Mouse (Mus musculus) frontal cortex, adult 2 months (tissue): ENCODE results near the gene Igf2bp3. TPM values are rescaled to one million over a fixed set of nuclear protein-coding genes. Genes with fewer than 3 reads are reported as not detected.
A peak's percentile ranks its signal among the peaks of the same experiment; 100 is the strongest.
"Not testable (repeated sequence)": the region's sequence is repeated elsewhere in the genome, so short reads cannot be mapped to it uniquely, and the experiment has no call there.

Experiments
- DNase-seq, 2 experiments: peaks; one replicate each; pipeline ENCODE4 v3.0.0; 2022; ENCODE audit warnings: low spot score in 1 of 2; ENCODE audit errors: extremely low spot score in 1 of 2
- polyA plus RNA-seq: library from polyadenylated mRNA; depleted of rRNA; stranded (reverse); fragments of >200 nt; gene quantifications from 2 replicates; pipeline ENCODE4 v1.2.3, GENCODE M21; 2012; rRNA removed

Gene Igf2bp3
- polyA plus RNA-seq, result 0.06 and 0.13 TPM in 2 replicates

DNA sequence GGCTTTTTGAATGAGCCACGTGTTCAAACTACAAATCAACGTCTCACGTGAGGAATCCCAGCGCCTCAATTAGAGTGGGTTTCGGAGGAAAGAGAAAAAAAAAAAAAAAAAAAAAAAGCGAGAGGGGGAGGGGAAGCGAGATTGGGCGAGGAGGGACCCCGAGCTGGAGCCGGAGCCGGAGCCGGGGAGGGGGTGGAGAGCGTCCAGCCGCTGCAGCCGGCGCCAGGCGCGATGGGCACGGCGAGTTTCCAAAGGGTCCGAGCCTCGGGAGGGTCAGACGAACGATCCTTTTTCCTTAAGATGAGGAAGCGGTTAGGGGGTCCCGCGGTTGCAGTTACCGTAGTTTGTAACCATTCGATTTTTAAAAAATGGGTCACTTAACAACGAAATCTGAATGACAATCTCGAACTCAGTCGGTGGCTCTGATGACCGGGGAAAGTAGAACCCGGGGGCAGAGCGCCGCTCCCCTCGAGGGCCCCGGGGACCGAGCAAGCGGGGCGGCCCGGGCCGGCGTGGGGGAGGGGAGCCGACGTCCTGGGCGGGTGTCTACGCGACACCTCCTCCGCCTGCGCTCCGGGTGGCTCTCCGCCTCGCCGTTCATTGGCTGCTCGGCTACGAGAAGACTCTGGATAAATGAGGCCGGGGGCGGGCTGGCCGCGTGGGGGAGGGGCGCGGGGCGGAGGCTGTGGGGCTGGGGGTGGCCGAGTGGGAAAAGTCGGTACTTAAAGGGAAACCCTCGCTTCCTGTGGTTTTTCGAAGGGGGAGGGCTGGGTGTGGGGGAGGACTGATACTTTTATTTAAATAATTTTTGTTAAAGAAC is at the start of gene Igf2bp3:
Gene Igf2bp3, minus strand, starts transcription at position 30 of the 820 bp plus-strand sequence.
- DNase-seq, result no peak

DNA sequence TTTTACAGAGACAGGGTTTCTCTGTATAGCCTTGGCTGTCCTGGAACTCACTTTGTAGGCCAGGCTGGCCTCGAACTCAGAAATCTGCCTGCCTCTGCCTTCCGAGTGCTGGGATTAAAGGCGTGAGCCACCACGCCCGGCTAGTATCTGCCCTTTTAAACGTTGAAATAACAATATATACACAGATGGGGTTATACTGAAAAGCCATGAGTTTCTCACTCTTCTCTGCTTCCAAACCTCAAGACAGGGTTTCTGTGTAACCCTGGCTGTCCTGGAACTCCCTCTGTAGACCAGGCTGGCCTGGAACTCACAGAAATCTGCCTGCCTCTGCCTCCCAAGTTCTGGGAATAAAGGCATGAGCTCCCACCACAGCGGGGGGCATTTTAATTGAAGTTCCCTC is 49.7 kb upstream of the Igf2bp3 start:
- DNase-seq, result not testable (repeated sequence)

DNA sequence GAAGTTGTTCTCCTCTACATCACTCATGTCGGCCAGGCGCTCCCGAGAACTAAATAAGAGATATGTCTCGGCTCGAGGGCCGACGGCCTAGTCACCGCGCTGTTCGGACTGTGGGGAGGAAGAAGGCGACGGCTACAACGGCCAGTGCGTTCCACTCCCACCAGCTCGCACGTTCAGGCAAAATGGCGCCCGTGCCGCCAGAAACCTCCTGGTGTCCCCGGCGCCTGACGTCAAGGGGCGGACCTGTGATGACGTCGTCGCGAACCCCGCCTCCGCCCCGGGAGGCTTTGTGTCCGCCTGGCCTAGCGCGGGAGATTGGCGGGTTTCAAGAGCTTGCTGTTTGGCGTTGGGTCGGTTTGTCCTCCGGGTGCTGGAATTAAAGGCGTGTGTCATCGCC is 49.1 kb upstream of the Igf2bp3 start, which contains the start of gene Tra2a:
Gene Tra2a, minus strand, starts transcription at position 187 of the 397 bp plus-strand sequence.
- peak; percentile 91 to 97 for DNase-seq

DNA sequence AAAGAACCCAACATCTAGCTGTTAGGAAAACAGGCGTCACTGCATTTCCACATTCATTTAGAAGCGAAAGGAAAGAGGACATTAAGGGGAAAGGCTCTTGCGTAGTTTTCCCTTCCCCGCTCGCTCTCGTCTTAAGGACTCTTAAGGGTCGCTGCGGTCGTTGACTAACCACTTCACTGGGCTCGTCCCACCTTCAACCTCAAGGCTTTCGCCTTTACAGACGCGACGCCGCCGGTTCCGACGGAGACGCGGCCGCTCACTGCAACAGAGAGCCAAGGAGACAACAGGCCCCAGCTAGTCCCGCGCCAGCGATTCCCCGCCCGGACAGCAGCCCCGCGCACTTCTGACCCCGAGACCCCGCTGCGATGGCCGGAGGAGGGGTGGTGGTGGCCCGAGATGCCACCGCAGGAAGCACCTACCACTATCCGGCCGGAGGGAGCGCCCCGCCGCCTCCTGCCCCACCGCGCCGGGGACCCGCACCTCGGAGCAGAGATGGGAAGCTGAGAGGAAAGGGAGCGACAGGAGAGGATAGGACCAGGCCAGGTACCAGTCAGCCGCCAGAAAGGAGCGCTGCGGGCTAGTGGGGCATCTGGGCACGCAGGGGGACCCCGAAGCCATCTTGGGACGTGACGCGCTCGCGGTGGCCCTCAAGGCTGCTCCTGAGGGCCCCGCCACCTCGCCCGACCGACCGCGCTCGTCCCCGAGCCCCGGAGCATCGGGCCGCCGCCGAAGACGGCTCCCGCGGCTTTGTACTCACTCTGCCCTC is 48.5 kb upstream of the Igf2bp3 start:
- peak; percentile 7 to 31 for DNase-seq

DNA sequence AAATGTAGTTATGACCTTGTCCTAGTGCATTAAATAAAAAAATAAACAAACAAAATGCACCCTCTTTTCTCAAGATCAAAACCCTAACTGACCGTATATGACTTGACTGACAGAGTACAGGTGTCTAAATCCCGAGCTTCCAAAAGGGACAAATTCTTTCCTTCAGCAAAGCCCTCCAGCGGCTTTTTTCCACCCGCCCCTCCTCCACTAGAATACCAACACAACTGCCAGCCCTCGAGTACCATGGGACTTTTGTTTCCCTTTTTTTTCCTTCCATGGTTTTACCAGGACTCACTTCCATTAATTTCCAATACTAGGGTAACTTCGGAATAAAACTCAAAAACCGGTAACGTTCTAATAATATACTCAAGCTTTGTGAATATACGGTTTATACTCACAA is 47.7 kb upstream of the Igf2bp3 start:
- no peak for DNase-seq

DNA sequence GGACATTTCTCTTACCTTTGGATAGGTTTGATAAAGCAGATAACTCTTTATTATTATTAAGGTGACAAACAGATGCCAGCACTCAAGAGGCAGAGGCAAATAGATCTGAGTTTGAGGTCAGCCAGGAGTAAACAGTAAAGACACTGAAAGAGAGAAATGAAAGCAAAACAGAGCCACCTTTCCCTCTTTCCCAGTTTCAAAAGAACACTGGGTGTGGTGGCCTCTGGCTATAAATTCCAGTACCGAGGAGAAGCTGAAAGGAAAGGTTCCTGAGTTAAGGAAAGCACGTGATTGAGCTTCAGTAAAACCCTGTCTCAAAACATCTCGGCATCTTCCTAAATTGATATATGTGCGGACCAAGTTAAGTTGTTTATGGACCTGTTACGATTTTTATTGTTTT is 45.0 kb upstream of the Igf2bp3 start:
- DNase-seq, result no peak

DNA sequence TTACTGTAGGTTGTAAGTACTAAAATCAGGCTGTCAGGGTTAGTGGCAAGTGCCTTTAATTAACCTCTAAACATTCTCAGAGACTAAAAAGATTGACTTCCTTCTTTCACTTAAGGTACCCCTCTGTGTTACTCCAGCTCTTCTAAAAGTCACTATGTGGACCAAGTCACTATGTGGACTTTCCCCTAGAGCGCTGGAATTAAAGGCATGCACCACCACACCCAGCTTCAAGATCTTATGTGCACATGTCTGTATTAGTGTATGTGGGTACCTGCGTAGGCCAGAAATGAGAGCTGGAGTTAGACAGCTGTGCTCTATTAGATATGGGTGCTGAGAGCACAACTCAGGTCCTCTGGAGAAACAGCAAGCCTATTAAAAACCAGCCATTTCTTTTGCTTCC is 43.1 kb upstream of the Igf2bp3 start:
- no peak for DNase-seq

DNA sequence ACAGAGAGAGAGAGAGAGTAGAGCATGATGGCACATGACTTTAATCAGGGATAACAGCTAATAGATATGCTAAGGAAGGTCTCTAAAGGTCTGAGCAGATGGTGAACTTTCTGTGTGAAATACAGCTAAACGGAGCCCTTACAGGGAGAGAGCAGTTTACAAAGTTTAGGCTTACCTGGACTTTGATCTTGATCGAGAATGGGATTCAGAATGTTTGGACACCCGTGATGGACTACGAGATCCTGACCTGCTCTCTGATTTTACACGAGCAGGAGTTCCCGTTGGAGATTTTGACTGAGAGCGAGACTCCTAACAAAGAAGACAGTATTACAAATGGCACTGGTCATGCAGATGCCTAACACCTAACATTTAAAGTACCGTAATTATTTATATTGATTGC is 37.5 kb upstream of the Igf2bp3 start:
- no peak for DNase-seq

DNA sequence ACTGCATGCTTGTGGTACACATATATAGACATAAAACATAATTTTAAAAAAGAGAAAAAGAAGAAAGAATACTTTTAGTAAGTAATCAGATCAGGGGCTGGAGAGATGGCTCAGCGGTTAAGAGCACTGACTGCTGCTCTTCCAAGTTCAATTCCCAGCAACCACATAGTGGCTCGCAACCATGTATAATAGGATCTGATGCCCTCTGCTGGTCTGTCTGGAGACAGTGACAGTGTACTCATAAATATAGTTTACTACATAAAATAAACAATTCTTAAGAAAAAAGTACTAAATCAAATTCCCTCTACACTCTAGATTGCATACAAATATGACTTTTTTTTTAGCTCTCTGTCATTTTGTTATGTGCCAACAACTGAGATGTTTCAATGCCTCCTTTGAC is 36.4 kb upstream of the Igf2bp3 start:
- DNase-seq, result no peak

DNA sequence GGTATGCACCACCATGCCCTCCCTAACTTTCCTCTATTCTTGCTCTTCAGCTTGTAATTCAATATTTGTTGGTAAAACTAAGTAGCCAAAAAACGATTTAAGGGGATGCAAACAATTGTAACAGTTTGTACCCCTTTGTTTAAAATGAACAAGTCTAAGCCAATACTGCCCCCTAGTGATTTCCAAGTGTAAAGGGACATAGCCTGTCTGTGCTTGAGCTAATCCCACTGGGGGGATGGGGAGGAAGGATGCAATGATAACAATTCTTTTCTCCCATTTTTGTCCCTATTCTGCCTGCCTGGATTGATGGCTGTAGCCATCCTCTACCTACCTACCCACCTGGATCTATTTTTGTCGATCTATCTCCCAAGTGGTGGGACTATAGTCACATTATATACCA is 32.5 kb upstream of the Igf2bp3 start:
- peak in 1 of 2 experiments; percentile 39 for DNase-seq

DNA sequence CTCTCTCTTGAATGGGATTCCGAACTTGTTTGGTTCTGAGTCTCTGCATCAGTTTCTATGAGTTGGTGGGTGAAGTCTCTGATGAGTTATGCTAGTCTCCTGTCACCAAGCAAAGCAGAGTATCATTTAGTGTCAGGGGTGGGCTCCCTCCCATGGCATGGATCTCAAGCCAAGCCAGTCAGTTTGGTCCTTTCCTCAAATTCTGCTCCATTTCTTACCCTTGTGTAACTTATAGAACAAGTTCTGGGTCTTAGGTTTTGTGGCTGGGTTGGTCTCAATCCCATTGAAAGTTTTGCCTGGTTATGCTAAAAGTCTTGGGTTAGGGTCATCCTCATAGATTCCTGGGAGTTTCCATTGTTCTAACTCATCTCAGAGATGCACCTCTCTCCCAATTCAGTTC is 27.6 kb upstream of the Igf2bp3 start:
- DNase-seq, result no peak

DNA sequence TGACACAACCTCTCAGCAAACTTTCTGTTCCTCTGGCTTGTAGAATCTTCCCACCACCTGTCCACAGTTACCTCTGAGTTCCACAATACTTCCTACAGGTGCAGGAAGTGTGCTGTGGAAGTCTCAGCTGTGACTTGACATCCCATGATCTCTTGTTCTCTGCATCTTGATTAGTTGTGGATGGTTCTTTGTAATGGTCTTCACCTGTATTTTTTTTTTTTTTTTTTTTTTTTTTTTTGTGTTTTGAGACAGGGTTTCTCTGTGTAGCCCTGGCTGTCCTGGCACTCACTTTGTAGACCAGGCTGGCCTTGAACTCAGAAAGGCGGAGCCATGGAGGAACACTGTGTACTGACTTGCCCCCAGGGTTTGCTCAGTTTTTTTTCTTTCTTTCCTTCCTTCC is 26.8 kb upstream of the Igf2bp3 start:
- no peak for DNase-seq

DNA sequence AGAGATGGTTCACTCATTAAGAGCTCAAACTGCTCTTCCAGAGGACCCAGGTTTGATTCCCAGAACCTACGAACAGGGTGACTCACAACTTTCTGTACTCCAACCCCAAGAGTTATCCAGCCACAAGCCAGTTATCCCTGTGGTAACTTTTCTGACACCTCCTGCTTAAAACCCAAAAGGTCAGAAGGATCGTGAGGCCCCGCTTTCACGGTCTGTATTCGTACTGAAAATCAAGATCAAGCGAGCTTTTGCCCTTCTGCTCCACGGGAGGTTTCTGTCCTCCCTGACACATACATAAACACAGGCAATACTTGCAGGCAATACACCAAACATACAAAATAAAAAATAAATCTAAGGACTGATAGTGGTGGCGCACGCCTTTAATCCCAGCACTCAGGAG is 21.6 kb upstream of the Igf2bp3 start:
- DNase-seq, result peak; percentile 100

DNA sequence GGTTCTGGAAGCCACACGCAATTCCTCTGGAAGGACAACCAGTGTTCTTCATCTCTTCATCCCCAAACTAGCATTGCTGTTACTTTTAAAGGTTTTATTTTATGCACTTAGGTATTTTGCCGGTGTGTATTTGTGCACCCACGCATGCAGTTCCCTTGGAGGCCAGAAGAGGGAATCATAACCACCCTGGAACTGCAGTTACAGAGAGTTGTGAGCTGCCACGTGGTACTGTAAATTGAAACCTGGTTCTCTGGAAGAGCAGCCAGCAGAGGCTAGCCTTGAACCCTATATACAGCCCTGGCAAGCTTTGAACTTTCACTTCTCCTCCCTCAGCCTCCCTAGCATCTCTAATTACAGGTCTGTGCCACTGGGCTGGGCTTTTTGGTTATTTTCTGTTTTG is 18.6 kb upstream of the Igf2bp3 start:
- DNase-seq, result no peak

DNA sequence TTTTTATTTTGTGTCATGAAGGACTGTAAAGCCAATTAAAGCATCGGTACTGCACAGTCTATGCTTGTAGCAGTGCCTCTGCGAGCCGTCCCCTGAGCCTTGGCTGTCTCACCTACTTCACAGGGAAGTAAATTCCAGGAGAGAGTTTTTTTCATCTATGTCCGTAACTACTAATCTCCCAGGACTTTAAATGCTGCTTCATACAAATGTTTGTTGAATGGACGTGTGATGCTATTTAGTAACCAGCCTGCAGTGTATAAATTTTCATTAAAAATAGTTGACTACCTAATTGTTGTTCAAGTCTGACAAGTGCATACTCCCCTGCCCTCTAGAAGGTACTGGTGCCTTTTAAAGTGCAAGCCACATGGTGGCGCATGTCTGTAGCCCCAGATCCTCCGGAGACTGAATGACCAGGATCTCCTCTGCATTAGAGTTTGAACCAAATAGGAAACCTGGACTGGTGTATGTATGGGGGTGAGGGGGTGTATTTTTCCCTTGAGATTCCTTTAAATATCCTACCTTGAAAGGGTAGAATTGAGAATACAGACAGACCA is 13.4 kb upstream of the Igf2bp3 start:
- DNase-seq, result no peak

DNA sequence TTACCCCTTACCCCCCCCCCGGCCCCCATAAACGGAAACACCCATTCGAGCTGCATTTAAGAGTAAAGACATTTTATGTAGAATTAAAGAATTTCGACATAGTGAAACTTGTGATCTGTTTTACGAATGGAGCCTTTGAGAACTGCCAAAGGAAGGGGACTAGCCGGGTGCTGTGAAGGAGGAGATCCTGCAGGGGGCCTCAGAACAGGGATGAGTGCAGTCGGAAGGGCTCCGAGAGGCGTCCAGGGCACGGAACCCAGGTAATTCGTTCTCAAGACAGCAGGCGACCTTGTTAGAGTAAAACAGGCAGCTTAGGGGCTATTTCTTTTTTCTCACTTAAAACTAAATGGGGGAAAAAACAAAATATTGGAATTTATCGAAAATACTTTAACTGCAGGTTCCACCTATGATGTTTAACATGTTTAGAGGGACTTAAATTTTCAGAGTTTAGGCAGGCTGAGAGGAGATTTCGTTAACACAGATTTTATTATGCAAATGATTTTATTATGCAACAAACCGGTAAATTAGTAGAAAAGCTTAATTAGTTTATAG is 12.5 kb upstream of the Igf2bp3 start:
- DNase-seq, result no peak

DNA sequence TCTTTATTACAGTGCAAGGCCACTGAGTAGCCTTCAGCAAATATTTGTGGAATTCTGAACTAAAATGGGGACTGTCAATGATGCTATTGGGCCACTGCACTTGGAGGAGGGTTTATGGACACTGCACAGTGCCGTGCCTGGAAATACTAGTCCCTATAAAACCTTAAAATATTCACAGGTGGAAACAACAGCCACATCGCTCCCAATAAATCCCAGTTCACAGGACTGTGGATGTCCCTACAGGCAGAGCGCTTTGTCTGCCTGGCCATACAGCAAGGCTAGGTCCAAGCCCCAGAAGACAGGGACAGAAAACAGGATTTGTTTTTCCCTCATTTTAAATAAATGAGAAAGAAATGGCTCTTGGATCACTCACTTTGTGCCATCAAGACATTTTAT is 11.0 kb upstream of the Igf2bp3 start:
- DNase-seq, result no peak

DNA sequence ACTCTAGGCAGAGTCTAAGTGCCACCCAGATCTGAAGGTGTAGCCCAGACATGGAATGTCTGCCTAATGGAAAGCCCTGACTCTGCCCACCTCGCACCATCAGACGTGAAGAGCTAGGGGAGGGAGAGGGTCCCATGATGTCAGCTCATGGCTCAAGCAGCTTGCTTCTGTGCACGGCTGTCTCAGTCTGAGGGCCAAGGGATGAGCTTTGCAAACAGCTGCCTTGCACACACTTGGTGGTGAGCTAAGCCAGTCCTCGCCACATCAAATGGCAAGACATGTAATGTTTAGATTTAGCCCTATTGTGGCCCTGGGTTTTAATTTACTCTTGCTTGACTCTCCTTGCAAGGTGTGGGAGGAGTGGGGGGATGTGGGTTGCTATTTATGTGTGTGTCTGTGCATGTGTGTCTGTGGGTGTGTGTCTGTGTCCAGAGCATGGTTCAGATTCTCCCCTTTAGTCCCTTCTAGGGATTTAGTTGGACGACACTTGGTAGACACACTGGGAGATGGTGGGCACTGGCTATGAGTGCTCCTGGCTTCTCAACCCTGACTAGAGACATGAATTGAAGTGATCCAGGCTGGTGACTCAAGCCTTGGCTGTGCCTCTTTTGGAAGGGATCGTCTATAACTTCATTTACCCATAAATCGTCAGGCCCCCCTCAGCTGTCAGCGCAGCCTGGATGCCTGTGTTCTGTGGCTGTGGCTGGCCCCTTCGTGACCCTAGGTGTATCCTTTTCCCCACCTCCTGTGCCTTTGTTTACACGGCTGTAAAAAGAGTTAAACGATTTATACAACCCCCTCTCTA is 10.4 kb upstream of the Igf2bp3 start:
- no peak for DNase-seq

DNA sequence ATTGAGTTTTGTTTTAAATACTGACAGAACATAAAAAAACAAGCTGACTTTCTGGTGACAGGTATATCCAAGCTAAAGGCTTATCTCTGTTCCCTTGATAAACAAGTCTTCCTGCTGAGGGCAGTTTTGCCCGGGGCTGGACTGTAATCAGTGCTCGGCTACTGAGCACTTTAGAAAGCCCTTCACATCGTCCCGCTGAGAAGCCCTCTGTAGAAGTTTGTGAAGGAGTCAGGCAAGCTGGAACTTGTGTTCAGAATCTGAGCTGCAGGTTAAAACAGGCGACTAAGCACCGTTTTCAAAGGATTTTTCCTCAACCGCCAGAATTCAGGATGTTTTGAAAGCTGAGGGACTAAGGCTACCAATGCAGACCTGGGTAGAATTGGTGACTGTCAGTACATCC is 7.1 kb upstream of the Igf2bp3 start:
- DNase-seq, result no peak

DNA sequence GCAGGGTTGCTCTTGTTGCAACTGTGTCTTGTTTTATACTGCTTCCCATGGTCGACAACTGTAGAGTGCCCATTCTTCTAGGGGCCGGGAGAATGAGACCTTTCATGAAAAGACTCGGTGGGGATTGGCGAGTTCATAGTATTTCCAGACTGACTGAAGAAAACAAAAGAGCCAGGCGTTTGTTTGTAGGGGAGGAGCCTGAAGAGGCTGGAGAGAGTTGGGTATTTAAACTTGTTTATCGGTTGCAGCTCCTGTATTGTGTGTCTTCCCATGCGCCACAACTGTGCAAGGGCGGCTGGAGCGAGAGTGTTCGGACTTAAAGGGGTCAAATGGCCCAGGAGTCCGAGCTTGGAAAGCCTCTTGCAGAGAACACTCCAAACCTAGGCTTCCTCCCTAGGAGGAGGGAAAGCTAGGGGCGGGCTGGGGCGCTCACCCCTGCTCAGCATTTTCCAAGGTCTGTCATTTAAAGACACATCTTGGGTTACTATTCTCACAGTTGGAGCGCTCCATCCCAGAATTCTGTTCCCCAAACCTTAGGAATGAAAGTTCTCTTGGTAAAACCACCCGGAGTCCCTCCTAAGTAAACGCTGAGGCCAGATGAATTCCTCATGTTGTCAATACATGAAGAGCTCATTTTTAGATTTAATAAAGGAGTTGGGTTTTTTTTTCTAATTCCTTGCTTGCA is 5.3 kb upstream of the Igf2bp3 start:
- DNase-seq, result no peak
